Mouse (Mus musculus) heart, embryonic 13.5 days (tissue): Measurements from ENCODE around the gene Ube2f. TPM values are rescaled to one million over a fixed set of nuclear protein-coding genes. Genes with fewer than 3 reads are reported as not detected.

Source experiments
- ATAC-seq: fragments of 200-750 bp; cut with Nextera tagmentation; 2 replicates; pipeline ENCODE4 v1.8.0; 2017; ENCODE audit warnings: moderate TSS enrichment; ENCODE audit not compliant: insufficient number of reproducible peaks, low FRiP score, low TSS enrichment; ENCODE audit errors: extremely low read depth
- H3K27ac ChIP-seq: fragments of 300-500 bp; sonication (generic); replicated peaks from 2 replicates; pipeline ENCODE4 v1.5.1; 2015; ENCODE audit warnings: moderate library complexity, mild to moderate bottlenecking, inconsistent platforms
- H3K27me3 ChIP-seq: fragments of 300-500 bp; sonication (generic); replicated peaks from 2 replicates; pipeline ENCODE4 v1.6.1; 2015; ENCODE audit warnings: mild to moderate bottlenecking, inconsistent platforms
- H3K36me3 ChIP-seq: fragments of 300-500 bp; sonication (generic); 2 replicates; pipeline ENCODE4 v1.6.1; 2015; ENCODE audit warnings: mild to moderate bottlenecking, inconsistent platforms
- H3K4me1 ChIP-seq: fragments of 300-500 bp; sonication (generic); 2 replicates; pipeline ENCODE4 v1.6.1; 2015; ENCODE audit warnings: inconsistent platforms
- H3K4me2 ChIP-seq: fragments of 300-500 bp; sonication (generic); 2 replicates; pipeline ENCODE4 v1.6.1; 2015; ENCODE audit warnings: inconsistent platforms, mild to moderate bottlenecking, moderate library complexity
- H3K4me3 ChIP-seq: fragments of 300-500 bp; sonication (generic); 2 replicates; pipeline ENCODE4 v1.5.1; 2015; ENCODE audit warnings: moderate library complexity, mild to moderate bottlenecking, inconsistent platforms
- H3K9ac ChIP-seq: fragments of 300-500 bp; sonication (generic); 2 replicates; pipeline ENCODE4 v1.6.1; 2015; ENCODE audit warnings: inconsistent platforms, mild to moderate bottlenecking, moderate library complexity
- H3K9me3 ChIP-seq: fragments of 300-500 bp; sonication (generic); 2 replicates; pipeline ENCODE4 v1.6.1; 2016; ENCODE audit warnings: inconsistent platforms
- WGBS: fragments of 180-500 bp; shearing (Covaris S2); methylation state at CpG from one replicate; pipeline ENCODE4 v1.1.7; 2015; ENCODE audit warnings: mixed read lengths; 5-methylcytosine and 5-hydroxymethylcytosine counted together
- polyA plus RNA-seq: library from polyadenylated mRNA; unstranded; fragments of >200 nt; fragmentation: Nextera tagmentation; extraction: Ambion mirVana; gene quantifications from 2 replicates; pipeline ENCODE4 v1.2.1, GENCODE M21; 2015

The Ube2f gene
- polyA plus RNA-seq, 1 experiment from 2014 or later = 61.2 TPM

DNA sequence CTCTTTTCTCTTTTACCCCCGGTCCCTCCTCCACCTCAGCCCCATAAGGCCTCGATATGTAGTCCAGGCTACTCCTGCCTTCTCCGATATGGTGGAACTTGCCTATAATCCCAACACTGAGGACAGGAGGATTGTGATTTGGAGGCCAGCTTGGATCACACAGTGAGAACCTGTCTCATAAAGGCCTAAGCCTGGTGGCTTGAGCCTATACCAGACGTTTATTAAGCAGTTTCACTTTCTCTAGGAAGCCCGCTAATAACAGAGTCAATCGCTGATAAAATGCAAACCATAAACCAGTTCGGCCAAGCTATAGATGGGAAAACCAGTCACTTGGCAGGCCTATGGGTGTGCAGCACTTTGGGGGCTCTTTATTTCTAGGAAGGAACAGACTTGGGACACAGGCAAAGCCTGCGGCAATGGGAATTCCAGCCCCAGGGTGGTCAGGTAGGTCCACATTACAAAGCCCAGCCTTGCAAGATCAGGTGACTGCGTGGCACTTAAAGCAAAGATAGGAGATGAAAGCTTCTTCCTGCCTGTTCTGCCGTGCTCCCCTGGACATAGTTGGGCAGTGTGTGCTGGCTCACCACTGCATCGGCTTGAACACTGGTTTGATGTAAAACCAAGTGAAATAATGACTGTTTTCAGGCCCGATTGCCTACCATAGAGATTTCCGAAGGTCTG, 49.1 kb downstream of the Ube2f start:
- H3K27me3 ChIP-seq = no peaks in the 10 kb centered on the region
- H3K9ac ChIP-seq = peak overlapping the region; percentile 90
- H3K4me2 ChIP-seq = peak overlapping the region; percentile 80
- peaks cover 18% of the 10 kb centered on the region for H3K4me1 ChIP-seq
- H3K36me3 ChIP-seq = peaks cover 32% of the 10 kb centered on the region
- peak overlapping the region; percentile 91 for H3K4me3 ChIP-seq
- no peak for ATAC-seq
- no peak overlapping the region for H3K27ac ChIP-seq
- 76% methylated on average over 13 of the region's 13 CpGs for WGBS
- H3K9me3 ChIP-seq = no peaks in the 10 kb centered on the region

GRCm38 (mm10) chr1:91299707-91300426, 49.8 kb downstream of the Ube2f start:
- H3K4me1 ChIP-seq = peaks cover 18% of the 10 kb centered on the region
- no peaks in the 10 kb centered on the region for H3K27me3 ChIP-seq
- H3K4me2 ChIP-seq = peak overlapping the region; percentile 80; the same call in 1 of the 2 replicates
- no peak overlapping the region for H3K27ac ChIP-seq
- WGBS = 78% methylated on average over 5 of the region's 5 CpGs
- peak overlapping the region; percentile 90; the same call in 1 of the 2 replicates for H3K9ac ChIP-seq
- H3K4me3 ChIP-seq = no peak overlapping the region; the same call in 1 of the 2 replicates
- no peak for ATAC-seq
- H3K36me3 ChIP-seq = peaks cover 33% of the 10 kb centered on the region
- no peaks in the 10 kb centered on the region for H3K9me3 ChIP-seq

DNA sequence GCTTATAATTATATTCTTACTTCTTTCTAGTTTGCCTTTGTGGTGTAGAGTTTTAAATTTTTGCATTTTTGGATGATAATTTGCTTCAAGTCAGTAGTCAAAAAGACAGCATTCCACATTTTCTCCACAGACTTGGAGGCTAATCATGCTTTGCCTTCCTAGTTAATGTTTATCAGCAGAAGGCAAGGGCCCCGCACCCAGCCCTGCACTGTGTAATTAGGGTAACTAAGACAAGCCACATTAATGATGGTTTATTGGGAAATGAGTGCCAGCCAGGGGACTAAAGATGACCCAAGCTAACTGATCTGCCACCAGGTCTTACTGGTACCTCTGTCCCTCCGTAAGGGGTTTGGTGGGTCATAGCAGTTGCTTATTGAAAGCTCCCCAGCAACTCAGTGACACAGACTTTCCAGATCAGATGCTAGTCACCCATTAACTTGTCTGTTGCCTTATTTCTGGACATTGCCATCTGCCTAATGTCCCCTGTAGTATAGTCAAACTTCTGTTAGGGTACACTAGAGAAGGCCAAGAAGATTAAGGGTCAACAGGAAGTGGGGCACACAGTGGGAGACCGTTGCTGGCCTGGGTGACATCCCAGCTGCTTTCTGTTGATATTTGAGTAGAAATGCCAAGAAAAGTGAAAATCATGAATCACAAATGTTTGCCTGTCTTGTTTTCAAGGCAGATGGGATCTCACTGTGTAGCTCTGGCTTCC, 51.3 kb downstream of the Ube2f start:
- Histone ChIP-seq H3K9me3 (no peaks in the 10 kb centered on the region), H3K36me3 (peaks cover 41% of the 10 kb centered on the region), H3K27me3 (no peaks in the 10 kb centered on the region), H3K27ac (no peak overlapping the region), H3K4me1 (peaks cover 18% of the 10 kb centered on the region), H3K9ac (no peak overlapping the region), H3K4me3 (no peak overlapping the region), H3K4me2 (no peak overlapping the region)
- ATAC-seq = no peak
- WGBS = 81% methylated on average over 3 of the region's 3 CpGs

DNA sequence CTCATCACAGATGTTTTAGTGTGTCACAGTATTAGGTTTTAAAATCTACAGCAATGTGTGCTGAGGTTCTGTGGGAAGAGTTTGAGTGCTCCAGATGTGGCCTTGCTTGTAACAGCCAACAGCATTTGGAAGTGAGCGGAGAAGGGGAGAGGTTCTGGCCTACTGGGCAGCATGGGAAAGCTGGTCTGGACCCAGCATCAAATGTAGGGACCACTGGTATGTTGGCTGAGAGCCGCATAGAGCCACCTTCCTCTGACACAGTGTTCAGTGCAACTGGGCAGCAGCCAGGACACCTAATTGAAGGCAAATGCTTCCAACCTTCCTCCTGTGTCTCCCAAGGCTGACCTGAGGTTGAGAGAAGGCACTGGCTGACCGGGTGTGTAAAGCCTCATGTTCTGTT, 51.9 kb downstream of the Ube2f start:
- no peaks in the 10 kb centered on the region for H3K27me3 ChIP-seq
- peaks cover 18% of the 10 kb centered on the region for H3K4me1 ChIP-seq
- no peak overlapping the region for H3K9ac ChIP-seq
- H3K36me3 ChIP-seq = peaks cover 47% of the 10 kb centered on the region
- WGBS = 86% methylated on average over 3 of the region's 3 CpGs
- H3K4me3 ChIP-seq = no peak overlapping the region
- no peak overlapping the region for H3K27ac ChIP-seq
- ATAC-seq = no peak
- H3K4me2 ChIP-seq = no peak overlapping the region
- no peaks in the 10 kb centered on the region for H3K9me3 ChIP-seq

- ATAC-seq = no peak
Measured at GRCm38 (mm10) chr1:91304621-91305020, 54.5 kb downstream of the Ube2f start.

DNA sequence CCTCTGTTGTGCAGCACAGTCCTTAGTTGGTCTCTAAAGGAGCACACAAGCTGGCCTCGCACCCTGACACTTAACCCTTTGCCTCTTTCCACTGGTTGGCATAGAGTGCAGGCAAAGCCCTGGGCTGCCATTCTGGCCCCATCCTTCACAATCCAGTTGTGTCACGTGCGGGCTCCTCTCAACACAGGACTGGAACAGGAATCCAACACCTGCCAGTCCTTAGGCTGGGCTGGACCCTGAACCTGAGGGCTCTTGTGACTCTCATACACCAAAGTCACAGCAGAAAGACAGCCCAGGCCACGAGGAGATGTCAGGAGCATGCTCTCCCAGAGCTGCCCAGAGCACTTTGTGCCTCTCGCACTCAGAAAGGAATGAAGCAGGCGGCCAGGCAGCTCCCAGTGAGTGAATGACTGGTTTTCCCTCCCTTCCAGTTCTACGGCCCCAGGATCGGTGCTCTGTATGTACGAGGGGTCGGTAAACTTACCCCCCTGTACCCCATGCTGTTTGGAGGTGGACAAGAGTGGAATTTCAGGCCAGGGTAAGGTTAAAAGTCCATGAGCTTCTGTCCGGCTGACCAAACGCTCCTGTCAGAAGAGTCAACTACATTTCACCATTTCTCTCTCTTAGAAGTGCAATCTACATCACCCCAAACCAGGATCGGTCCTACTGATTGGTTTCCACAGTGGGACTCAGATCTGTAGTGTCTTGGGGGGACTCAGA, 59.4 kb downstream of the Ube2f start:
- Histone ChIP-seq H3K4me2 (no peak overlapping the region), H3K27ac (no peak overlapping the region), H3K4me1 (peaks cover 16% of the 10 kb centered on the region), H3K4me3 (no peak overlapping the region), H3K9me3 (0 out of 2 replicates have a peak, but pooled peaks cover 5% of the 10 kb centered on the region), H3K27me3 (no peaks in the 10 kb centered on the region), H3K36me3 (peaks cover 84% of the 10 kb centered on the region), H3K9ac (no peak overlapping the region)
- ATAC-seq = no peak
- WGBS = 86% methylated on average over 13 of the region's 13 CpGs

More at GRCm38 (mm10) chr1:91304621-91305020, 54.5 kb downstream of the Ube2f start:
- no peak overlapping the region for H3K4me2 ChIP-seq
- peaks cover 4% of the 10 kb centered on the region; the same call in 1 of the 2 replicates for H3K4me1 ChIP-seq
- H3K9me3 ChIP-seq = no peaks in the 10 kb centered on the region
- no peaks in the 10 kb centered on the region for H3K27me3 ChIP-seq
- peaks cover 73% of the 10 kb centered on the region for H3K36me3 ChIP-seq
- no peak overlapping the region for H3K4me3 ChIP-seq
- H3K9ac ChIP-seq = no peak overlapping the region
- 87% methylated on average over 4 of the region's 4 CpGs for WGBS
- H3K27ac ChIP-seq = no peak overlapping the region

DNA sequence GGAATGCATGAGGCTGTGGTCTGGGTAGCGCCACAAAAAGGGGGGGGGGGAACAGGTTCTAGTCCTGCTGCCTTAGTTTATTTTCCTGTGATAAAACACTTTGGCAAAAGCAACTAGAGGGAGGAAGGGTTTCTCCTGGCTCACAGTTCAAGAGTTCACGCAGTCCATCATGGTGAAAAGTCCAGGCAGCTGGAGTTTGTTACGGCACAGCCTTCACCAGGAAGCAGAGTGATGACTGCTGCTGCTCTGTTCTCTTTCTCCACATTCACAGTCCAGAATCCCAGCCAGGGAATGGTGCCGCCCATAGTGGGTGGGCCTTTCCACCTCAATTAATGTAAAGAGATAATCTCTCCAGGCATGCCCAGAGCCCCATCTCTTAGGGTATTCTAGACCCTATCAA, 62.2 kb downstream of the Ube2f start:
- Histone ChIP-seq H3K4me3 (no peak overlapping the region), H3K27me3 (no peaks in the 10 kb centered on the region), H3K36me3 (peaks cover 59% of the 10 kb centered on the region), H3K9me3 (0 out of 2 replicates have a peak, but pooled peaks cover 5% of the 10 kb centered on the region), H3K9ac (no peak overlapping the region), H3K4me2 (no peak overlapping the region), H3K27ac (no peak overlapping the region), H3K4me1 (peaks cover 23% of the 10 kb centered on the region)
- WGBS = 69% methylated on average over 4 of the region's 4 CpGs
- no peak for ATAC-seq

GRCm38 (mm10) chr1:91313251-91313650, 63.1 kb downstream of the Ube2f start:
- Histone ChIP-seq H3K4me2 (peak overlapping the region; percentile 31), H3K9me3 (0 out of 2 replicates have a peak, but pooled peaks cover 5% of the 10 kb centered on the region), H3K4me3 (no peak overlapping the region), H3K27ac (peak overlapping the region; percentile 84), H3K36me3 (peaks cover 49% of the 10 kb centered on the region), H3K4me1 (peaks cover 33% of the 10 kb centered on the region), H3K9ac (peak overlapping the region; percentile 33), H3K27me3 (no peaks in the 10 kb centered on the region)
- no peak for ATAC-seq
- WGBS = 34% methylated on average over 5 of the region's 5 CpGs

DNA sequence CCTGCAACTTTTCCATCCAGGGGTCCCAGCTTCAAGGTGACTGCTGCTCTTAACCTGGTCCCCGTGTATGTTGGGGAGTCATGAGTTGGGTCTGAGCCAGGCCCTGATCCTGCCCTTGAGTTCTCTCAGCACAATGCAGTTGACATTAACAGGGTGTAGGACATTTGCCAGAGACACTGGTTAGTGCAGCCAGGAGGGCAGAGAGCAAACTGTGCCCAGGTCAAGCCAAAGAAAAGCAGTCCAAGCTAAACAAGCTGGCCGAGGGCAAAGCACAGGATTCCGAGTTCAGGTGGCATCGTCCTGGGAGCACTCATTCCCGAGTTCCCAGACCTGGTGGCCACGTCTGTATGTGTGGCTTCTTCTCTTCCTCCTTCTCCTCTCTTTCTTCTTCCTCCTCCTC, 67.6 kb downstream of the Ube2f start:
- no peak for ATAC-seq
- Histone ChIP-seq H3K36me3 (peaks cover 6% of the 10 kb centered on the region; the same call in 1 of the 2 replicates), H3K27ac (peak overlapping the region; percentile 12; the same call in 1 of the 2 replicates), H3K4me2 (no peak overlapping the region), H3K9ac (no peak overlapping the region), H3K4me1 (peaks cover 51% of the 10 kb centered on the region), H3K27me3 (no peaks in the 10 kb centered on the region; the same call in 1 of the 2 replicates), H3K9me3 (no peaks in the 10 kb centered on the region), H3K4me3 (no peak overlapping the region)
- WGBS = 73% methylated on average over 6 of the region's 6 CpGs

DNA sequence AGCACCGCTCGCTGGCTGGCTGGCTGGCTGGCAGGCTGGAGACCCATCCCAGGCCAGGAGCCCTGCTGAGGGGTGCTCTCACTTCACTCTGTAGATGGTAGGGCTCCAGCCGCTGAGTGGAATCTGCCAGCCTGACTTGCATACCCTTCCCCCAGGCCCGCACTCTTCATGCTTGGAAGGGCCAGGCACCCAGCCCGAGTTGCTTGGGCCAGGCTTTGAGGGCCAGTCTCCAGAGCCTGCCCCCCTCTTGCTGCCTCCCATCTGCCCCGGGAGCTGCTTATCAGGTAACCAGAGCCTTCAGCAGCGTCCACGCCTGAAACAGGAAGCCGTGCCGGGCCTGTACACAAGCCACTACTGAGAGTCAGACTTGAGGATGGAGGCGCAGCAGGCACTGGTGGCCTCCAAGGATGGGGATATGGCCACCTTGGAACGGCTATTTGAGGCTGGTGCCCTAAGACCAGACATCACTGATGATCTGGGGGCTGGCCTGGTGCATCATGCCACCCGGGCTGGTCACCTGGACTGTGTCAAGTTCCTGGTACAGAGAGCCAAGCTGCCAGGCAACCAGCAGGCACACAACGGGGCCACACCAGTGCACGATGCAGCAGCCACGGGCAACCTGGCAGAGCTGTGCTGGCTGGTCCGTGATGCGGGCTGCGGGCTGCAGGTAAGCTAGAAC, 71.8 kb downstream of the Ube2f start, which contains the start of gene Espnl:
Gene Espnl (plus strand): TSS at position 316 of the 679 bp plus-strand sequence.
- Histone ChIP-seq H3K9ac (peak within 1 kb of the TSS; percentile 64), H3K36me3 (no peaks in the 10 kb centered on the region), H3K9me3 (no peaks in the 10 kb centered on the region), H3K4me2 (peak within 1 kb of the TSS; percentile 36), H3K27me3 (peaks cover 10% of the 10 kb centered on the region; the same call in 1 of the 2 replicates), H3K27ac (peak within 1 kb of the TSS; percentile 48), H3K4me1 (peaks cover 32% of the 10 kb centered on the region), H3K4me3 (no peak within 1 kb of the TSS)
- ATAC-seq = no peak; the same call in 1 of the 2 replicates
- WGBS = 38% methylated on average over 19 of the region's 19 CpGs
